Mouse (Mus musculus): Measurements from ENCODE around the gene Lingo3.

DNA sequence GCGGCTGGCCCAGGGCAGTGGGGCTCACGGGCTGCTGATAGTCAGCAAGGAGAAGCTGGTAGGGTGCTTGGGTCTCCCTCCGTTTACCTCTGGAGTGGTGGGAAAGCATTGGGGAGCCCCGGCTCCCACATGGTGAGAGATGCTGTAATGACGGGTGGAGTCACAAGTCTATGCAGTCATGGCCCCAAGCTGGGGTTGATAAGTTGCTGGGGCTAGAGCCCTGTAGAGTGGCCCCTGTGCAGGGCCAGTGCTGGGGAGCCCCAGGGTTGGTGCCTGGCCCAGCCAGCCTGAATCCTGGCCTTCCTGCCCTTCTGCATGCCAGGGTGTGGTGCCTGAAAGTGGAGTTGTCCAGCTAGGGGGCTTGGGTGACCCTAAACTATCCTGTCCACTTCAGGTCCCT, 18.5 kb upstream of the Lingo3 start:
- TF ChIP-seq EP300 (optimal IDR thresholded peaks at IDR 0.05) (no peak), CTCF (IDR thresholded peaks at IDR 0.05; ENCODE audit: low read depth) (no peak)

Data from stomach, postnatal 0 days (tissue).